Mouse (Mus musculus) spleen, adult 2 months (tissue): ENCODE measurements around the gene Vps11.

ENCODE experiments used
- CTCF ChIP-seq: fragments of 200-500 bp; IDR thresholded peaks from 2 replicates; pipeline ENCODE4 v1.5.1; 2011; ENCODE audit warnings: mild to moderate bottlenecking, inconsistent platforms; ENCODE audit not compliant: insufficient read depth, insufficient read length, insufficient replicate concordance; ENCODE audit errors: extremely low read depth
- POLR2A ChIP-seq: fragments of 200-500 bp; IDR thresholded peaks from 2 replicates; pipeline ENCODE4 v1.6.1; 2011; ENCODE audit warnings: low read depth, low read length, inconsistent platforms

DNA sequence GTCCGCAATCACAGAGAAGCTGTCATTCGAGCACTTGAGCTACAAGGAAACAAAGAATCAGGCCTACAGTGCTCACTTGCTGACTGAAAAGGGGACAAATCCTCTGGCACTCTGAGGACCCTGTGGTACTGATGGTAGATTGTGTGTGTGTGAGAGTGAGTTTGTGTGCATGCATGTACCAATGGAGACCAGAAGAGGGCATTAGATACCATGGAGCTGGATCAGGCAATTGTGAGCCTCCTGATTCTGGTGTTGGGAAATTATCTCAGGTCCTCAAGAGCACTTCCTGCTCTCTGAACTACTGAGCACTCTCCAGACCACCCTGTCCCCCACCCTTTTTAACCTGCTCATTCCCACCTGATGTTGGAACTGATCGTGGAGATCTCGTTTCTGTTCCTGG lies 12.9 kb downstream of the Vps11 start:
- no peak for TF ChIP-seq CTCF
- no peak for TF ChIP-seq POLR2A
